Mouse (Mus musculus): Measurements from ENCODE around the gene Ydjc. TPM values are rescaled to one million over a fixed set of nuclear protein-coding genes. Genes with fewer than 3 reads are reported as not detected.
A peak's percentile ranks its signal among the peaks of the same experiment; 100 is the strongest.

The Ydjc gene
- polyA plus RNA-seq, 1 experiment from 2014 or later, result 7.5 TPM

DNA sequence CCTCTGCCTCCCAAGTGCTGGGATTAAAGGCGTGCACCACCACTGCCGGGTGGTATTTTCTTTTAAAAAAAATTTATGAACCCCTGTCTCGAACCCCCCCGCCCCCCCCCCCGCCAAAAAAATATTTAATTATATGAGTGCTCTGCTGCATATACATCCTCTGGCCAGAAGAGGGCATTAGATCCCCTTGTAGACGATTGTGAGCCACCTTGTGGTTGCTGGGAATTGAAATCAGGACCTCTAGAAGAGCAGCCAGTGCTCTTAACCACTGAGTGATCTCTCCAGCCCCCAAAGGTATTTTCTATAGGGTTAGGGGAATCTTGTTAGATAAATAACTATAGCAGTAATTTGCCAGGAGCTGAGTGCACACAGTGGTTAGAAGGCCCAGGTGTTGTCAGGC, 60.6 kb downstream of the Ydjc start:
- no peaks in the 10 kb centered on the region for H3K9me3 ChIP-seq
- H3K27ac ChIP-seq (replicated peaks), result no peak overlapping the region
- H3K36me3 ChIP-seq (replicated peaks), result no peaks in the 10 kb centered on the region
- peak; percentile 30 for DNase-seq (ENCODE audit: low spot score)
- WGBS, result 6% methylated on average over 6 of the region's 6 CpGs
- H3K27me3 ChIP-seq (replicated peaks; ENCODE audit: low read depth, poor library complexity, severe bottlenecking), result peaks cover 35% of the 10 kb centered on the region
- peaks cover 23% of the 10 kb centered on the region for H3K4me1 ChIP-seq
- H3K4me3 ChIP-seq, result no peak overlapping the region

DNA sequence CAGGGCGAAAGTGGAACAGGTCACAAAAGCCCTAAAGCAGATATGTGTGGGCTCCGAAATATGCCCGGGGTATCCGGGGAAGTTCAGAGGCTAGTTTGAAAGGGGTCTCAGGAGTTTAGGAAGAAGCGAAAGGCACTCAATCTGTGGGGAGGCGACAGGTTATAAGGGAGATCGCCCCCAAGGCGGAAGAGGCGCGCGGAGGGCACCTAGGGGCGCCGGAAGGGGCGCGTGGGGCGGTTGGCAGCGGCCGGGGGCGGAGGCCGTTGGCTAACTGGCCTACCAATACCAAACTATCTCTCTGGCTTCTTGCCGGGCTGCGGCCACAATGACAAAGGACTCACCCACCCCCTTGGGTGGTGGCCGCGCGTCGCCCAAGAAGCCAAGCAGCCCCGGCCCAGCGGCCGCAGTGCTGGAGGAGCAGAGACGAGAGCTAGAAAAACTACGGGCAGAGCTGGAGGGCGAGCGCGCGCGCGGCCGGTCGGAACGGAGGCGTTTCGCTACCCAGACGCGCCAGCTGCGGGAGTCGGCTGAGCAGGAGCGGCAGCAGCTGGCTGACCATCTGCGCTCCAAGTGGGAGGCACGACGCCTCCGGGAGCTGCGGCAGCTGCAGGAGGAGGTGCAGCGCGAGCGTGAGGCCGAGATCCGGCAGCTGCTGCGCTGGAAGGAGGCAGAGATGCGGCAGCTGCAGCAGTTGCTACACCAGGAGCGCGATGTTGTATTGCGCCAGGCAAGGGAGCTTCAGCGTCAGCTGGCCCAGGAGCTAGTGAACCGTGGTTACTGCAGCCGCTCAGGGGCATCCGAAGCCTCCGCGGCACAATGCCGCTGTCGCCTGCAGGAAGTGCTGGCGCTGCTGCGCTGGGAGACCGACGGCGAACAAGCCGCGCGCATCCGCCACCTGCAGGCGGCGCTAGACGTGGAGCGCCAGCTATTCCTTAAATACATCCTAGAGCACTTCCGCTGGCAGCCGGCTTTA, 64.3 kb downstream of the Ydjc start, which contains the start of gene Rimbp3:
Rimbp3 (plus strand) TSS at position 215 of the 973 bp plus-strand sequence.
- under 1% methylated on average over 85 of the region's 85 CpGs for WGBS
- peaks cover 26% of the 10 kb centered on the region for H3K4me1 ChIP-seq
- no peaks in the 10 kb centered on the region for H3K9me3 ChIP-seq
- DNase-seq (ENCODE audit: low spot score), result peak; percentile 92
- peaks cover 59% of the 10 kb centered on the region for H3K27me3 ChIP-seq (replicated peaks; ENCODE audit: low read depth, poor library complexity, severe bottlenecking)
- H3K27ac ChIP-seq (replicated peaks), result peak within 1 kb of the TSS; percentile 83
- H3K36me3 ChIP-seq (replicated peaks), result no peaks in the 10 kb centered on the region
- peak within 1 kb of the TSS; percentile 71 for H3K4me3 ChIP-seq

DNA sequence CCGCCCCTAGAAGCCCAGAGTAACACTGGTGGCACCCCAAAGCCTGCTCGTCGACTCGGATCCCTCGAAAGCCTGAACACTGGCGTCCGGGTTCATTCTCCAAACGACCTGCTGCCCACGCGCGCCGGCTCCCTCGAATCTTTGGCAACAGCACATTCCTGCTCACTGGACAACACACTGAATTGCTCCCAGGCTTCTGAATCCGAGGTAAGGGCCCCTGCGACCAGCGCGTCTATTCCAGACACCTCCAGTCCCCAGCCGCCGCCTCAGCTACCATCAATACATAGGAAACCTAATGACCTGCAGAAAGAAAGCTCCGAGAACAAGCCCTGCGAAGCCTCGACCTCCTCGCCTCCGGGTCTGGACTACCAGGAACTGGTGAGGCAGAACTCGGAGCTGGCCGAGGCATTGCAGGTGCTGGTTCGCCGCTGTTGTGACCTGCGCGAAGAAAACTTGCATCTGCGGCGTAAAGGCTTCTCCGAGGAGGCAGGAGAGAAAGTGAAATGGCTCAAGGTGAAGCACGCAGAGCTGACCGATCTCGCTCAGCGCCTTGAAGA, 65.1 kb downstream of the Ydjc start:
- WGBS, result 2% methylated on average over 37 of the region's 37 CpGs
- DNase-seq (ENCODE audit: low spot score), result no peak
- H3K4me1 ChIP-seq, result peaks cover 26% of the 10 kb centered on the region
- H3K27me3 ChIP-seq (replicated peaks; ENCODE audit: low read depth, poor library complexity, severe bottlenecking), result peaks cover 59% of the 10 kb centered on the region
- peak overlapping the region; percentile 83 for H3K27ac ChIP-seq (replicated peaks)
- no peaks in the 10 kb centered on the region for H3K9me3 ChIP-seq
- H3K36me3 ChIP-seq (replicated peaks), result no peaks in the 10 kb centered on the region
- peak overlapping the region; percentile 71 for H3K4me3 ChIP-seq

MicroRNAs encoded within 50 kb of the gene (microRNA counts, 519-probe panel; counts per million panel counts)
- microRNA mmu-miR-130b (6,087 counts per million, percentile 95 among the panel's probes with 10 or more counts), microRNA mmu-miR-301b (4,450 counts per million, percentile 82 among the panel's probes with 10 or more counts)

Small RNA genes within 50 kb of the gene (microRNA-seq; reads per million reads assigned to microRNA genes)
- 14,395 reads per million, percentile 97 among the genes with 10 or more reads in this experiment for gene Mir130b
- gene Mir301b, result 263 reads per million, percentile 61 among the genes with 10 or more reads in this experiment

Other genes with a start within 250 kb of the Ydjc start
- gene Ppm1f, start 248.2 kb upstream of the Ydjc start, polyA plus RNA-seq (2016; fragmentation: Nextera tagmentation; extraction: Ambion mirVana), result 33.8 and 35.7 TPM in 2 replicates
- gene Mapk1, start 161.2 kb upstream of the Ydjc start, polyA plus RNA-seq (2016; fragmentation: Nextera tagmentation; extraction: Ambion mirVana), result 141 TPM in 2 replicates
- gene Ypel1, start 74.9 kb upstream of the Ydjc start, polyA plus RNA-seq (2016; fragmentation: Nextera tagmentation; extraction: Ambion mirVana), result 89.9 and 95.5 TPM in 2 replicates
- 150 TPM in 2 replicates for gene Ppil2, start 33.4 kb upstream of the Ydjc start, polyA plus RNA-seq (2016; fragmentation: Nextera tagmentation; extraction: Ambion mirVana)
- gene 2610318N02Rik, start 19.5 kb upstream of the Ydjc start, polyA plus RNA-seq (2016; fragmentation: Nextera tagmentation; extraction: Ambion mirVana), result 170 and 185 TPM in 2 replicates
- gene Sdf2l1, start 12.2 kb upstream of the Ydjc start, polyA plus RNA-seq (2016; fragmentation: Nextera tagmentation; extraction: Ambion mirVana), result 107 and 118 TPM in 2 replicates
- gene Ccdc116, start 2.6 kb downstream of the Ydjc start, polyA plus RNA-seq (2016; fragmentation: Nextera tagmentation; extraction: Ambion mirVana), result 0.55 and 0.57 TPM in 2 replicates
- 410 and 436 TPM in 2 replicates for gene Ube2l3, start 58.0 kb downstream of the Ydjc start, polyA plus RNA-seq (2016; fragmentation: Nextera tagmentation; extraction: Ambion mirVana)
- gene Rimbp3, start 64.0 kb downstream of the Ydjc start, polyA plus RNA-seq (2016; fragmentation: Nextera tagmentation; extraction: Ambion mirVana), result 0.70 and 0.79 TPM in 2 replicates
- gene Hic2, start 89.0 kb downstream of the Ydjc start, polyA plus RNA-seq (2016; fragmentation: Nextera tagmentation; extraction: Ambion mirVana), result 17.0 and 17.1 TPM in 2 replicates
- gene Tmem191c, start 131.5 kb downstream of the Ydjc start, polyA plus RNA-seq (2016; fragmentation: Nextera tagmentation; extraction: Ambion mirVana), result 7.1 and 8.9 TPM in 2 replicates
- 0.19 and 0.21 TPM in 2 replicates for gene Serpind1, start 186.8 kb downstream of the Ydjc start, polyA plus RNA-seq (2016; fragmentation: Nextera tagmentation; extraction: Ambion mirVana)

Data from embryonic facial prominence, embryonic 10.5 days (tissue).